Mouse (Mus musculus) yolk sac, embryonic 10.5 days (tissue): Measurements from ENCODE around the gene Btbd35f23.
"Not testable (repeated sequence)": the region's sequence is repeated elsewhere in the genome, so short reads cannot be mapped to it uniquely, and the experiment has no call there.

Source experiments
- DNase-seq: peaks from one replicate; pipeline ENCODE4 v3.0.0-alpha.2; 2017; ENCODE audit warnings: low spot score

Btbd35f23 gene

GRCm38 (mm10) chrX:3076575-3076974, at the start of gene Btbd35f23:
TSS of gene Btbd35f23 (plus strand) at chrX:3076875.
- DNase-seq, result not testable (repeated sequence)
